Comparison of ENCODE assay signal across 10 mouse cellular contexts in the genomic region with DNA sequence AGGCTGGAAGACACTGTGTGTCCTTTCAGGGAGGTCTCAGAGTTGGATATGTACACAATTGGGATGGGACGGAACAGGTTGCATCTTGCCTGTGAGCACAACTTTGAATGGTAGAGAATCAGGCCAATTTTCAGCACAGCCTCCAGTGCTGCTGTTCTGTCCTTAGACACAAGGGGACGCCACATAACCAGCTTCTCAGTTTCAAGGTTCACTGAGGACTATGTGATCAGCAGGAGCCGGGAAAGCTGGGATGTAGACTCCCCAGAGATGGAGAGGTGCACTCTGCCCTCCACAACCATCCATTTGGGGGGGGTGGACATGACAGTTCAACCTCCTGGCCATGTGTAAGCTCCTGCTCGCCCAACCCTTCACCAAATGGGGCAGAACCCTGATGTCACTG. TPM values are rescaled to one million over a fixed set of nuclear protein-coding genes. Genes with fewer than 3 reads are reported as not detected.
DNase-seq lines count a peak whose midpoint lies in the region; ATAC-seq and TF ChIP-seq lines count a peak whose summit lies in the region.
"Had no signal": no experiment of that assay in that cellular context is flagged by ENCODE, and none has a peak within 500 bp of the region (broad histone marks: within the 10 kb centered on the region; RNA-seq: fewer than 3 reads in every experiment).

No protein-coding gene starts in this region.

- H3K27ac ChIP-seq in intestine, embryonic 14.5 days (ENCODE audit: low read depth): no peak overlapping the region
- no peak overlapping the region for H3K27ac ChIP-seq in intestine, embryonic 15.5 days
- H3K27ac ChIP-seq in CH12.LX (ENCODE audit: insufficient read depth, low read depth): no peak overlapping the region
- H3K27ac ChIP-seq in embryonic fibroblast, embryonic 13.5 days (ENCODE audit: insufficient read depth, low read length): no peak overlapping the region
- H3K27ac ChIP-seq: embryonic facial prominence, embryonic 13.5 days; limb, embryonic 15.5 days had no signal

- no peaks in the 10 kb centered on the region for H3K27me3 ChIP-seq in intestine, embryonic 14.5 days (replicated peaks; ENCODE audit: control insufficient read depth, insufficient read depth, low read length)
- no peaks in the 10 kb centered on the region for H3K27me3 ChIP-seq in intestine, embryonic 15.5 days (replicated peaks)
- H3K27me3 ChIP-seq in CH12.LX (replicated peaks): peaks cover 4% of the 10 kb centered on the region
- H3K27me3 ChIP-seq: limb, embryonic 15.5 days had no signal

- TF ChIP-seq EP300 in CH12.LX (IDR thresholded peaks at IDR 0.05; ENCODE audit: low read length): no peak

- DNase-seq in intestine, embryonic 14.5 days (ENCODE audit: low spot score): peak; percentile 67
- DNase-seq in CH12.LX (ENCODE audit: extremely low read depth): peak; percentile 49
- DNase-seq in adrenal gland, postnatal 25 days: peak; percentile 42
- peak; percentile 76 to 81 for DNase-seq in layer of hippocampus, postnatal 36 days
- DNase-seq in ovary, postnatal 14 days (ENCODE audit: low spot score): peak; percentile 55

- 46% methylated on average over 4 of the region's 4 CpGs for WGBS in intestine, embryonic 14.5 days
- WGBS in intestine, embryonic 15.5 days: 55% methylated on average over 4 of the region's 4 CpGs

- H3K36me3 ChIP-seq in intestine, embryonic 14.5 days (ENCODE audit: control insufficient read depth, insufficient read depth, low read length): no peaks in the 10 kb centered on the region
- H3K36me3 ChIP-seq in intestine, embryonic 15.5 days: no peaks in the 10 kb centered on the region
- H3K36me3 ChIP-seq in CH12.LX (replicated peaks in 1 of 2; ENCODE audit: control insufficient read depth in 1 of 2, insufficient read depth in 1 of 2, low read length in 1 of 2): no peaks in the 10 kb centered on the region
- H3K36me3 ChIP-seq: embryonic facial prominence, embryonic 13.5 days; limb, embryonic 15.5 days had no signal

- H3K4me3 ChIP-seq in intestine, embryonic 14.5 days (ENCODE audit: low read depth, low read length): no peak overlapping the region
- no peak overlapping the region for H3K4me3 ChIP-seq in intestine, embryonic 15.5 days (replicated peaks)
- no peak overlapping the region for H3K4me3 ChIP-seq in CH12.LX (replicated peaks in 1 of 3; ENCODE audit: low read depth in 2 of 3, low read length in 2 of 3, poor library complexity in 1 of 3)
- no peak overlapping the region for H3K4me3 ChIP-seq in embryonic fibroblast, embryonic 13.5 days (ENCODE audit: insufficient read depth, low read length)
- H3K4me3 ChIP-seq: embryonic facial prominence, embryonic 13.5 days; limb, embryonic 15.5 days had no signal

- dilution Hi-C loops in CH12.LX (cut with MboI; ENCODE audit: extremely low pct_ligation_motif_present, extremely low pct_unique_long_range_greater_than_20kb, low sequenced_read_pairs): no loop called here

- ATAC-seq in intestine, embryonic 14.5 days (replicated peaks; ENCODE audit: low FRiP score, low TSS enrichment, low read depth): no peak
- ATAC-seq in intestine, embryonic 15.5 days: no peak
- ATAC-seq in erythroblast, adult 5-6 weeks (replicated peaks; ENCODE audit: low FRiP score, poor library complexity, severe bottlenecking): no peak

- H3K9ac ChIP-seq in intestine, embryonic 14.5 days (ENCODE audit: low read length): no peak overlapping the region
- H3K9ac ChIP-seq in intestine, embryonic 15.5 days: no peak overlapping the region
- no peak overlapping the region for H3K9ac ChIP-seq in CH12.LX (ENCODE audit: insufficient read depth, low read depth)
- H3K9ac ChIP-seq: embryonic facial prominence, embryonic 13.5 days; limb, embryonic 15.5 days had no signal

- in situ Hi-C loops in CH12.LX (cut with MboI; ENCODE audit: low pct_ligation_motif_present, low pct_unique_long_range_greater_than_20kb, low sequenced_read_pairs): loop anchor here (5.0 to 10.0 kb wide), 2 partner anchors 106 to 329 kb away; no protein-coding TSS in a partner anchor

- TF ChIP-seq POLR2A in CH12.LX (IDR thresholded peaks at IDR 0.05; ENCODE audit: low read depth, low read length): no peak
- TF ChIP-seq POLR2A in embryonic fibroblast, embryonic 13.5 days (IDR thresholded peaks at IDR 0.05; ENCODE audit: low read depth, low read length): no peak

- H3K4me2 ChIP-seq in intestine, embryonic 14.5 days (ENCODE audit: low read length): no peak overlapping the region
- no peak overlapping the region for H3K4me2 ChIP-seq in intestine, embryonic 15.5 days (replicated peaks)
- no peak overlapping the region for H3K4me2 ChIP-seq in CH12.LX (ENCODE audit: insufficient read depth, low read depth, poor library complexity, severe bottlenecking)
- H3K4me2 ChIP-seq: embryonic facial prominence, embryonic 13.5 days; limb, embryonic 15.5 days had no signal

- TF ChIP-seq RAD21 in CH12.LX (IDR thresholded peaks at IDR 0.05; ENCODE audit: low read depth, low read length): peak; percentile 97

- no peaks in the 10 kb centered on the region for H3K9me3 ChIP-seq in intestine, embryonic 14.5 days (ENCODE audit: control insufficient read depth, low read length)
- no peaks in the 10 kb centered on the region for H3K9me3 ChIP-seq in intestine, embryonic 15.5 days
- H3K9me3 ChIP-seq in CH12.LX (replicated peaks; ENCODE audit: low read length): no peaks in the 10 kb centered on the region
- H3K9me3 ChIP-seq: embryonic facial prominence, embryonic 13.5 days; limb, embryonic 15.5 days had no signal

- no peaks in the 10 kb centered on the region for H3K4me1 ChIP-seq in intestine, embryonic 14.5 days (replicated peaks; ENCODE audit: control insufficient read depth, insufficient read depth, low read length)
- no peaks in the 10 kb centered on the region for H3K4me1 ChIP-seq in intestine, embryonic 15.5 days (replicated peaks)
- H3K4me1 ChIP-seq in CH12.LX (ENCODE audit: control insufficient read depth in 1 of 2, insufficient read depth in 2 of 2): peaks cover 6 to 39% of the 10 kb centered on the region in 2 experiments
- H3K4me1 ChIP-seq in embryonic fibroblast, embryonic 13.5 days (ENCODE audit: control insufficient read depth, insufficient read depth, low read length): no peaks in the 10 kb centered on the region

- no peaks in the 10 kb centered on the region for H3K79me2 ChIP-seq in CH12.LX (replicated peaks; ENCODE audit: control insufficient read depth, extremely low read depth, insufficient read depth, poor library complexity, severe bottlenecking)

- TF ChIP-seq CTCF in CH12.LX (conservative IDR thresholded peaks at IDR 0.05 in 1 of 2, IDR thresholded peaks at IDR 0.05 in 1 of 2; ENCODE audit: low read depth in 2 of 2, low read length in 2 of 2): peak; percentile 92 to 100
- 0 out of 2 replicates have a peak, but pooled peaks have one; percentile 7 for TF ChIP-seq CTCF in embryonic fibroblast, embryonic 13.5 days (IDR thresholded peaks at IDR 0.05; ENCODE audit: borderline replicate concordance, insufficient read depth, low read length)

TF ChIP-seq in CH12.LX, 34 proteins besides CTCF, POLR2A, EP300 and RAD21 (continues in another document):
- TF ChIP-seq NRF1 (IDR thresholded peaks at IDR 0.05; ENCODE audit: low read depth, low read length): 0 out of 2 replicates have a peak, but pooled peaks have one; percentile 5
- TF ChIP-seq IRF4 (IDR thresholded peaks at IDR 0.05; ENCODE audit: low read depth, low read length): 0 out of 2 replicates have a peak, but pooled peaks have one; percentile 32
- peak; percentile 88 for TF ChIP-seq SMC3 (IDR thresholded peaks at IDR 0.05; ENCODE audit: low read depth, low read length)
- TF ChIP-seq BHLHE40 (IDR thresholded peaks at IDR 0.05; ENCODE audit: low read depth, low read length): 0 out of 2 replicates have a peak, but pooled peaks have one; percentile 12
- no peak for TF ChIP-seq ZNF384 (IDR thresholded peaks at IDR 0.05; ENCODE audit: low read depth, low read length)
- TF ChIP-seq NELFE (IDR thresholded peaks at IDR 0.05; ENCODE audit: low read depth, low read length): peak; percentile 51; the same call in 1 of the 2 replicates

RNA-seq across cellular contexts. Expression of gene Dscaml1, which starts 10.5 kb away (rescaled TPM):
- polyA plus RNA-seq in intestine, embryonic 14.5 days (2014; fragmentation: Nextera tagmentation; extraction: Ambion mirVana): 0.26 and 0.41 TPM in 2 replicates
- polyA plus RNA-seq in intestine, embryonic 15.5 days (2015; fragmentation: Nextera tagmentation; extraction: Ambion mirVana): 0.38 and 0.44 TPM in 2 replicates
- total RNA-seq in CH12.LX (2012; rRNA removed): not detected in 2 replicates
- not detected in 2 replicates for total RNA-seq in CH12.LX (2014; rRNA removed)
- polyA plus RNA-seq in CH12.LX (2012; ENCODE audit: insufficient read length, low read depth): not detected in 2 replicates
- 0.62 and 1.5 TPM in 2 replicates for total RNA-seq in adrenal gland, postnatal 25 days (2021)
- polyA plus RNA-seq in embryonic fibroblast, embryonic 13.5 days (2011; ENCODE audit: insufficient read length, low read depth, missing spikeins): not detected in 2 replicates
- 10 to 100 TPM; 88.0 to 91.7 TPM for total RNA-seq in layer of hippocampus, postnatal 36 days (2021)
- not detected in 2 replicates for total RNA-seq in erythroblast, adult 5-6 weeks (2015; ENCODE audit: low replicate concordance)
- not detected in 2 replicates for total RNA-seq in erythroblast, adult 5-6 weeks (2017; ENCODE audit: low replicate concordance)

RNA-seq across cellular contexts. Expression of gene Fxyd2, which starts 16.4 kb away (rescaled TPM):
- 2.4 and 5.2 TPM in 2 replicates for polyA plus RNA-seq in intestine, embryonic 14.5 days (2014; fragmentation: Nextera tagmentation; extraction: Ambion mirVana)
- polyA plus RNA-seq in intestine, embryonic 15.5 days (2015; fragmentation: Nextera tagmentation; extraction: Ambion mirVana): 2.6 and 3.0 TPM in 2 replicates
- total RNA-seq in CH12.LX (2012; rRNA removed) (not detected in 2 replicates), CH12.LX (2014; rRNA removed) (not detected in 2 replicates)
- not detected in 2 replicates for polyA plus RNA-seq in CH12.LX (2012; ENCODE audit: insufficient read length, low read depth)
- 2.9 and 3.4 TPM in 2 replicates for total RNA-seq in adrenal gland, postnatal 25 days (2021)
- not detected in 2 replicates for polyA plus RNA-seq in embryonic fibroblast, embryonic 13.5 days (2011; ENCODE audit: insufficient read length, low read depth, missing spikeins)
- total RNA-seq in layer of hippocampus, postnatal 36 days (2021): 1 to 10 TPM; 6.8 to 7.9 TPM
- total RNA-seq in erythroblast, adult 5-6 weeks (2015; ENCODE audit: low replicate concordance): not detected in 2 replicates
- not detected in 2 replicates for total RNA-seq in erythroblast, adult 5-6 weeks (2017; ENCODE audit: low replicate concordance)

RNA-seq across cellular contexts. Expression of gene Fxyd6, which starts 45.9 kb away (rescaled TPM):
- 67.3 and 76.0 TPM in 2 replicates for polyA plus RNA-seq in intestine, embryonic 14.5 days (2014; fragmentation: Nextera tagmentation; extraction: Ambion mirVana)
- 76.5 and 77.2 TPM in 2 replicates for polyA plus RNA-seq in intestine, embryonic 15.5 days (2015; fragmentation: Nextera tagmentation; extraction: Ambion mirVana)
- 0.08 TPM in 1 of 2 replicates, not detected in the other for total RNA-seq in CH12.LX (2012; rRNA removed)
- total RNA-seq in CH12.LX (2014; rRNA removed): not detected in 2 replicates
- not detected in 2 replicates for polyA plus RNA-seq in CH12.LX (2012; ENCODE audit: insufficient read length, low read depth)
- total RNA-seq in adrenal gland, postnatal 25 days (2021): 153 and 178 TPM in 2 replicates
- polyA plus RNA-seq in embryonic fibroblast, embryonic 13.5 days (2011; ENCODE audit: insufficient read length, low read depth, missing spikeins): 4.0 and 20.6 TPM in 2 replicates
- 10 to 100 TPM; 79.6 to 85.8 TPM for total RNA-seq in layer of hippocampus, postnatal 36 days (2021)
- not detected in 2 replicates for total RNA-seq in erythroblast, adult 5-6 weeks (2015; ENCODE audit: low replicate concordance)
- not detected in 2 replicates for total RNA-seq in erythroblast, adult 5-6 weeks (2017; ENCODE audit: low replicate concordance)

Comparison
In these comparisons a context has a peak if more than half of its experiments do, and no peak if none do; other contexts are left out.
1. RNA of gene Dscaml1, which starts 10.5 kb away (total RNA-seq): 88.0 to 91.7 TPM in layer of hippocampus, postnatal 36 days; 0.62 to 1.5 TPM in adrenal gland, postnatal 25 days, not detected in CH12.LX and not detected in erythroblast, adult 5-6 weeks; every median in the first group is over 10 times any median in the second.
2. RNA of gene Fxyd6, which starts 45.9 kb away (total RNA-seq): 153 to 178 TPM in adrenal gland, postnatal 25 days and 79.6 to 85.8 TPM in layer of hippocampus, postnatal 36 days; 0.08 TPM in CH12.LX and not detected in erythroblast, adult 5-6 weeks; every median in the first group is over 10 times any median in the second.
3. Peak in every context shown above with its lines, with median percentiles within 50 percentile points of each other: DNase-seq.